ENCODE assay signal across 10 mouse cellular contexts in genomic region chr7:127210266-127210665, GRCm38 (mm10). TPM values are rescaled to one million over a fixed set of nuclear protein-coding genes. Genes with fewer than 3 reads are reported as not detected.
DNase-seq lines count a peak whose midpoint lies in the region; TF ChIP-seq lines count a peak whose summit lies in the region.
"Had no signal": no experiment of that assay in that cellular context is flagged by ENCODE, and none has a peak within 500 bp of the region (broad histone marks: within the 10 kb centered on the region; RNA-seq: fewer than 3 reads in every experiment).

No protein-coding gene starts in this region.

- peaks cover 34% of the 10 kb centered on the region for H3K79me2 ChIP-seq in myocyte (ENCODE audit: control insufficient read depth, insufficient read depth)

- peaks cover 11% of the 10 kb centered on the region; the same call in 1 of the 2 replicates for H3K27me3 ChIP-seq in heart, embryonic 10.5 days (ENCODE audit: insufficient read depth, poor library complexity, severe bottlenecking)
- H3K27me3 ChIP-seq in E14TG2a.4 (ENCODE audit: insufficient read depth, low read length) (no peaks in the 10 kb centered on the region), myocyte (ENCODE audit: control insufficient read depth, insufficient read depth, insufficient read length) (no peaks in the 10 kb centered on the region)

- H3ac ChIP-seq in myocyte (ENCODE audit: control insufficient read depth, insufficient read length), result no peak overlapping the region

- no peak for TF ChIP-seq POLR2A in bone marrow, adult 2 months (IDR thresholded peaks at IDR 0.05; ENCODE audit: borderline replicate concordance, control insufficient read depth, low read depth, low read length)
- peak; percentile 37 for TF ChIP-seq POLR2A in myocyte (IDR thresholded peaks at IDR 0.05; ENCODE audit: insufficient read length, low read depth)

- 0 out of 2 replicates have a peak overlapping the region, but pooled peaks have one; percentile 3 for H3K27ac ChIP-seq in heart, embryonic 10.5 days
- peak overlapping the region; percentile 60 for H3K27ac ChIP-seq in bone marrow, adult 2 months (ENCODE audit: control insufficient read depth, insufficient read depth, low read depth, low read length, poor library complexity)

- H3K9me3 ChIP-seq in heart, embryonic 10.5 days, result no peaks in the 10 kb centered on the region
- H3K9me3 ChIP-seq in E14TG2a.4 (ENCODE audit: low read length), result no peaks in the 10 kb centered on the region
- H3K9me3 ChIP-seq: midbrain, embryonic 12.5 days had no signal

- H3K36me3 ChIP-seq in heart, embryonic 10.5 days, result peaks cover 5% of the 10 kb centered on the region
- H3K36me3 ChIP-seq in E14TG2a.4 (ENCODE audit: insufficient read depth, low read length) (peaks cover 33% of the 10 kb centered on the region), myocyte (ENCODE audit: control insufficient read depth, insufficient read depth) (no peaks in the 10 kb centered on the region)

- H3K4me1 ChIP-seq in heart, embryonic 10.5 days, result peaks cover 53% of the 10 kb centered on the region
- H3K4me1 ChIP-seq in E14TG2a.4 (replicated peaks; ENCODE audit: low read depth, low read length), result peaks cover 81% of the 10 kb centered on the region
- peaks cover 2% of the 10 kb centered on the region; the same call in 1 of the 2 replicates for H3K4me1 ChIP-seq in bone marrow, adult 2 months (ENCODE audit: control insufficient read depth, insufficient read depth, low read length)

- H3K4me2 ChIP-seq in myocyte (ENCODE audit: low read depth), result peak overlapping the region; percentile 68

- no peak for TF ChIP-seq CTCF in E14TG2a.4 (conservative IDR thresholded peaks at IDR 0.05; ENCODE audit: low read length)
- TF ChIP-seq CTCF in bone marrow, adult 2 months (IDR thresholded peaks at IDR 0.05; ENCODE audit: control insufficient read depth, insufficient read depth, low read length), result no peak

- DNase-seq in heart, embryonic 10.5 days (ENCODE audit: low spot score), result no peak
- DNase-seq in heart, postnatal 14 days, result no peak
- DNase-seq in right cerebral cortex, postnatal 14 days, result no peak
- DNase-seq in c-Kit-positive CD71-positive TER-119-positive erythroid progenitor cells, embryonic 14.5 days (ENCODE audit: low spot score), result no peak
- DNase-seq: lung, postnatal 10 days; retina, postnatal 1 day had no signal

- no peak overlapping the region for H3K4me3 ChIP-seq in heart, embryonic 10.5 days
- peak overlapping the region; percentile 37; the same call in 1 of the 2 replicates for H3K4me3 ChIP-seq in E14TG2a.4 (replicated peaks; ENCODE audit: low read length)
- H3K4me3 ChIP-seq in bone marrow, adult 2 months (replicated peaks; ENCODE audit: control insufficient read depth, low read depth, low read length), result no peak overlapping the region
- peak overlapping the region; percentile 60 for H3K4me3 ChIP-seq in myocyte

- intact Hi-C loops in heart, postnatal 14 days (cut with DNase I), result no loop called here

- WGBS in heart, embryonic 10.5 days, result 82% methylated on average over 4 of the region's 4 CpGs
- WGBS in bone marrow, adult 2 months, result 76% methylated on average over 4 of the region's 4 CpGs

TF ChIP-seq in myocyte, 11 proteins besides CTCF, POLR2A, EP300 and RAD21:
- no peak for TF ChIP-seq USF1 (IDR thresholded peaks at IDR 0.05; ENCODE audit: low read depth)
- no peak for TF ChIP-seq REST (IDR thresholded peaks at IDR 0.05; ENCODE audit: insufficient read depth, insufficient read length)
- TF ChIP-seq MYOG (IDR thresholded peaks at IDR 0.05; ENCODE audit: control insufficient read depth in 1 of 3, insufficient read depth in 1 of 3, insufficient read length in 2 of 3, low read depth in 2 of 3), result peak; percentile 80 to 97 (median 92)
- TF ChIP-seq MAX (IDR thresholded peaks at IDR 0.05; ENCODE audit: low read depth), result no peak
- peak; percentile 55 for TF ChIP-seq TCF3 (IDR thresholded peaks at IDR 0.05; ENCODE audit: insufficient read length, low read depth)
- no peak for TF ChIP-seq E2F4 (IDR thresholded peaks at IDR 0.05; ENCODE audit: insufficient read depth)
- peak; percentile 91 to 97 (median 92) for TF ChIP-seq MYOD1 (IDR thresholded peaks at IDR 0.05; ENCODE audit: control insufficient read depth in 1 of 3, insufficient read length in 2 of 3, low read depth in 2 of 3)
- TF ChIP-seq CEBPB (IDR thresholded peaks at IDR 0.05; ENCODE audit: insufficient read depth, poor library complexity, severe bottlenecking), result no peak
- peak; percentile 99 for TF ChIP-seq SRF (IDR thresholded peaks at IDR 0.05; ENCODE audit: control insufficient read depth, insufficient read length, low read depth)
- no peak for TF ChIP-seq POLR2AphosphoS2 (IDR thresholded peaks at IDR 0.05; ENCODE audit: insufficient read length, low read depth)
- peak; percentile 95 for TF ChIP-seq TCF12 (IDR thresholded peaks at IDR 0.05; ENCODE audit: insufficient read depth, poor library complexity, severe bottlenecking)

RNA-seq across cellular contexts. Expression of gene Mylpf, which starts 1.6 kb away (rescaled TPM):
- polyA plus RNA-seq in heart, embryonic 10.5 days (2016; fragmentation: Nextera tagmentation; extraction: Ambion mirVana), result 40.4 and 51.1 TPM in 2 replicates
- total RNA-seq in heart, postnatal 14 days (2021), result 1 to 10 TPM; 1.1 to 4.2 TPM
- polyA plus RNA-seq in bone marrow, adult 2 months (2011; ENCODE audit: insufficient read depth, insufficient read length, low replicate concordance, missing spikeins), result 32.2 and 126 TPM in 2 replicates
- polyA plus RNA-seq in myocyte (2012; fragmentation: generic; extraction: Trizol), result 10,881 TPM

RNA-seq across cellular contexts. Expression of gene Tbc1d10b, which starts 2.0 kb away (rescaled TPM):
- polyA plus RNA-seq in heart, embryonic 10.5 days (2016; fragmentation: Nextera tagmentation; extraction: Ambion mirVana), result 26.4 and 28.3 TPM in 2 replicates
- total RNA-seq in heart, postnatal 14 days (2021), result 10 to 100 TPM; 29.2 to 30.5 TPM
- polyA plus RNA-seq in bone marrow, adult 2 months (2011; ENCODE audit: insufficient read depth, insufficient read length, low replicate concordance, missing spikeins), result 53.6 and 84.9 TPM in 2 replicates
- 62.8 TPM for polyA plus RNA-seq in myocyte (2012; fragmentation: generic; extraction: Trizol)

RNA-seq across cellular contexts. Expression of gene Cd2bp2, which starts 14.4 kb away (rescaled TPM):
- polyA plus RNA-seq in heart, embryonic 10.5 days (2016; fragmentation: Nextera tagmentation; extraction: Ambion mirVana), result 49.1 and 61.0 TPM in 2 replicates
- 10 to 100 TPM; 38.0 to 43.7 TPM for total RNA-seq in heart, postnatal 14 days (2021)
- 46.6 and 64.1 TPM in 2 replicates for polyA plus RNA-seq in bone marrow, adult 2 months (2011; ENCODE audit: insufficient read depth, insufficient read length, low replicate concordance, missing spikeins)
- polyA plus RNA-seq in myocyte (2012; fragmentation: generic; extraction: Trizol), result 58.3 TPM

RNA-seq across cellular contexts. Expression of gene Zfp553, which starts 22.6 kb away (rescaled TPM):
- polyA plus RNA-seq in heart, embryonic 10.5 days (2016; fragmentation: Nextera tagmentation; extraction: Ambion mirVana), result 30.5 and 42.9 TPM in 2 replicates
- total RNA-seq in heart, postnatal 14 days (2021), result 1 to 10 TPM; 6.9 to 7.0 TPM
- 2.6 and 6.6 TPM in 2 replicates for polyA plus RNA-seq in bone marrow, adult 2 months (2011; ENCODE audit: insufficient read depth, insufficient read length, low replicate concordance, missing spikeins)
- polyA plus RNA-seq in myocyte (2012; fragmentation: generic; extraction: Trizol), result 11.4 TPM

RNA-seq across cellular contexts. Expression of gene Sept1, which starts 22.7 kb away (rescaled TPM):
- polyA plus RNA-seq in heart, embryonic 10.5 days (2016; fragmentation: Nextera tagmentation; extraction: Ambion mirVana), result 21.2 and 25.4 TPM in 2 replicates
- total RNA-seq in heart, postnatal 14 days (2021), result 10 to 100 TPM in 1 of 2 experiments, 1 to 10 TPM in 1; 7.5 to 18.8 TPM
- polyA plus RNA-seq in bone marrow, adult 2 months (2011; ENCODE audit: insufficient read depth, insufficient read length, low replicate concordance, missing spikeins), result 76.8 and 153 TPM in 2 replicates
- 2.2 TPM for polyA plus RNA-seq in myocyte (2012; fragmentation: generic; extraction: Trizol)

Comparison
In these comparisons a context has a peak if more than half of its experiments do, and no peak if none do; other contexts are left out.
1. H3K4me3 ChIP-seq: peak in E14TG2a.4 (single experiment) and myocyte (single experiment); none in heart, embryonic 10.5 days (single experiment) and bone marrow, adult 2 months (single experiment).
2. RNA of gene Mylpf, which starts 1.6 kb away (polyA plus RNA-seq): 10,881 TPM in myocyte (single experiment); 32.2 to 126 TPM in bone marrow, adult 2 months and 40.4 to 51.1 TPM in heart, embryonic 10.5 days; every median in the first group is over 10 times any median in the second.